Mouse (Mus musculus): Measurements from ENCODE around the gene Mob3b. TPM values are rescaled to one million over a fixed set of nuclear protein-coding genes. Genes with fewer than 3 reads are reported as not detected.

The Mob3b gene
- polyA plus RNA-seq, 1 experiment from 2014 or later, result 7.2 TPM

DNA sequence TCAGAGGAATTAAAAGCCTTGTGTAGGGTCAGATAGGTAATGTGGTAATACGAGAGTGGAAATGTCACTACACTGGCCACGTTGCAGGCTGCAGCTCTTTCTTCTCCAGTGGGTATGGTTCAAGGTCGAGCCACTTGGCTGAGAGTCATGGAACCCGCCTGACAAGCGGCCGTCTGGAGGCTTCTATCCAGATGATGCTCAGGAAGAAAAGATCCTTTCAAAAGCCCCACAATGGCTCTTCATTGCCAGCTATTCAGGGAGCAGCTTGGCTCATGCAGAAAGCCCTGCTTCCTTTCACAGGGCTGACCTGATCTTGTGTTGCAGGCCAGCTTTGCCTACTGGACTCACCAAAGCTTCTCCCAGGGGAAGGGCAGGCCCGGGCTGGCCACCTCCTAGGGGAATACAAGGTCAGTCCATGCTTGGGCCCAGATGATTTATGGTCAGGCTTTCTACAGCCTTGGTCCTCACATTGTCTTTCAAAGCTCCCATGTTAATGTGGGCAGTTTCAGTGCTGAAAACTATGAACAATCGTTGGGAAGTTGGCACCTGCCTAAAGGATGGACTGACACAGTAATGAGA lies 176.7 kb downstream of the Mob3b start:
- no peaks in the 10 kb centered on the region for H3K9me3 ChIP-seq
- H3K4me1 ChIP-seq, result peaks cover 19% of the 10 kb centered on the region
- 78% methylated on average over 8 of the region's 8 CpGs for WGBS

DNA sequence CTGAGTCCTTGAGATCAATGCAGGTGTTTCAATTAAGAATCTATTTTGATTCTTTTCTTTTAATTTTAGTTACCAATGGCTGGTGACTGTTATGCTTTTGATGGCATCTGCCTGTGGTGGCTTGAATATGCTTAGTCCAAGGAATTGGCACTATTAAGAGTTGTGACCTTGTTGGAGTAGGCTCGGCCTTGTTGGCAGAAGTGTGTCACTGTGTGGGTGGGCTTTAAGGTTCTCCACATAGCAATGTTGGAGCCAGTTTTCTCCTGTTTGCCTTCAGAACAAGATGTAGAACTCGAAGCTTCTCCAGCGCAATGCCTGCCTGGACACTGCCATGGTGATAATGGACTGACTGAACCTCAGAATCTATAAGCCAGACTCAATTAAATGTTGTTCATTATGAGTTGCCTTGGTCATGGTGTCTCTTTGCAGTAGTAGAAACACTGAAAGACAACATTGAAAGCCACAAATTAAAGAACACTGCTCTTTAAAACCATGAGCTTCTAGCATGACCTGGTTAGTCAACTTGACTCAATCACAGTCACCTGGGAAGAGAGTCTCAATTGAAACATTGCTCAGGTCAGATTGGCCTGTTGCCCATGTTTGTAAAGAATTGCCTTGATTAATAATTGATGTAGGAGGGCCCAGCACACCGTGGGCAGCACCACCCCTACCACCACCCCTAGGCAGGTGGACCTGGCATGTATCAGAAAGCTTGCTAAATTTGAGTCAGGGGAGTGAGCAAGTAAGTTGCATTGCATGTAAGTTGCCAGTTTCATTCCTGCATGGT lies 180.2 kb downstream of the Mob3b start:
- no peak for DNase-seq (ENCODE audit: low spot score)
- no peak overlapping the region for H3K27ac ChIP-seq

More for the DNA sequence above, 176.7 kb downstream of the Mob3b start:
- Histone ChIP-seq H3K27ac (no peak overlapping the region), H3K4me3 (no peak overlapping the region), H3K27me3 (ENCODE audit: insufficient read depth, poor library complexity, severe bottlenecking) (no peaks in the 10 kb centered on the region), H3K36me3 (no peaks in the 10 kb centered on the region)
- DNase-seq (ENCODE audit: low spot score), result no peak

DNA sequence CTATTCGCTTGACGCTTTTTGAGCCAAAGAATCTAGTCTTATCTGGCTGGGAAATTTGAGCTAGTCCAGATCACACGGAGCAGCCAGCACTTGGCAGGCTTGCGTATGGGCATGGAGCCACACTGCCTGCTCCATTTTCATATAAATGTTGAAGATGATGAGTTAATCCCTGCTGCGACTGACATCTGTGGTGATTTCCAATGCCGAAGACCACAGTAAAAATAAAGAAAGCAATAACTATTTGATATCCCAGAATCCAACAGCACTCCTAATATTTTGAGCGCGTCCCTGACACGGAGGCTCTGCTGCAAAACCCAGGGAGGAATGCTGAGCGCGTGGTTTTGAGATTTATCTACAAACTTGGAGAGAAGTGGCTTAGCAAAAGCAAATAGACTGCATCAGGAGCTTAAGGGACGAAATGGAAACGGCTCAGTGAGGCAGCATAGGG lies 180.9 kb downstream of the Mob3b start:
- WGBS, result 75% methylated on average over 13 of the region's 13 CpGs
- H3K27ac ChIP-seq, result no peak overlapping the region
- H3K27me3 ChIP-seq (ENCODE audit: insufficient read depth, poor library complexity, severe bottlenecking), result no peaks in the 10 kb centered on the region
- H3K4me1 ChIP-seq, result peaks cover 5% of the 10 kb centered on the region
- no peaks in the 10 kb centered on the region for H3K9me3 ChIP-seq
- DNase-seq (ENCODE audit: low spot score), result no peak
- no peaks in the 10 kb centered on the region for H3K36me3 ChIP-seq
- H3K4me3 ChIP-seq, result no peak overlapping the region

More for the DNA sequence above, 180.2 kb downstream of the Mob3b start:
- no peaks in the 10 kb centered on the region for H3K9me3 ChIP-seq
- H3K4me1 ChIP-seq, result peaks cover 12% of the 10 kb centered on the region
- no peaks in the 10 kb centered on the region for H3K36me3 ChIP-seq
- WGBS, result 88% methylated on average over 4 of the region's 4 CpGs
- H3K27me3 ChIP-seq (ENCODE audit: insufficient read depth, poor library complexity, severe bottlenecking), result no peaks in the 10 kb centered on the region
- no peak overlapping the region for H3K4me3 ChIP-seq

DNA sequence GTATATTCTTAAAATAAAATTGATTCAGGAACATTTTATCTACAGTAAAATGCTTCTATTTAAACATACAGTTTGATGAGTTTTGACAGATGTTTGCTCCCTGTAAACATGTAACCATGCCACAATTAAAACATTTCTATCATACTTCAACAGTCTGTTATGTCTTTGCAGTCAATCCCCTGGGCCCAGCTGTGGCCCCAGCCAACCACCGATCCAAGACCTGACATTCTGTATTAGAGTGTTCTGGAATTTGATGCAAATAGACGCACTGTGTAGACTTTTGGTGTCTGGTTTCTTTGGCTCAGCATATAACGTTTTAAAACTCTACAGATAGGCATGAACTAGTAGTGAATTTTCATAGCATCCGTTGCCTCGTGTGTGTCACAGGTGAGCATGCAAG lies 182.5 kb downstream of the Mob3b start:
- no peak for DNase-seq (ENCODE audit: low spot score)
- Histone ChIP-seq H3K27ac (no peak overlapping the region), H3K9me3 (no peaks in the 10 kb centered on the region), H3K36me3 (no peaks in the 10 kb centered on the region), H3K4me3 (no peak overlapping the region), H3K4me1 (no peaks in the 10 kb centered on the region), H3K27me3 (ENCODE audit: insufficient read depth, poor library complexity, severe bottlenecking) (no peaks in the 10 kb centered on the region)
- 84% methylated on average over 5 of the region's 5 CpGs for whole genome bisulfite sequencing

DNA sequence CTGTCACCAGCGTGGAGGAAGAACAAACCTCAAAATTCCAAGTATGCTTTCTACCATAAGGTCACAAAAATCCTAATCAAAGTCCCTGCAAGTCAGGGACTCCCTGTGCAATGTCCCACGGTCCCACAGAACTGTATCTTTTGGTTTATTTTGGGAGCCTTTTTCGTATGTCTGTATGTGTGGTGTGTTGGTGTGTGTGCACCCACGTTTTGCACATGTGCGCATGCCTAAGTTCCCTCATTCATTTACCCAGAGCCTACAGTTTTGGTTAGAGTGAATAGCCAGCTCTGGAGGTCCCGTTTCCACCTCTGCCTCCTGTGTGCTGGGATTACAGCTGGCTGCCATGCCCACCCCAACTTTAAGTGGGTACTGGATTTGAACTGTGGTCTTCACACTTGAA lies 189.7 kb downstream of the Mob3b start:
- DNase-seq (ENCODE audit: low spot score), result peak; percentile 20
- 82% methylated on average over 6 of the region's 6 CpGs for WGBS
- Histone ChIP-seq H3K4me1 (0 out of 2 replicates have a peak, but pooled peaks cover under 1% of the 10 kb centered on the region), H3K36me3 (no peaks in the 10 kb centered on the region), H3K27ac (no peak overlapping the region), H3K4me3 (no peak overlapping the region), H3K27me3 (ENCODE audit: insufficient read depth, poor library complexity, severe bottlenecking) (no peaks in the 10 kb centered on the region), H3K9me3 (no peaks in the 10 kb centered on the region)

DNA sequence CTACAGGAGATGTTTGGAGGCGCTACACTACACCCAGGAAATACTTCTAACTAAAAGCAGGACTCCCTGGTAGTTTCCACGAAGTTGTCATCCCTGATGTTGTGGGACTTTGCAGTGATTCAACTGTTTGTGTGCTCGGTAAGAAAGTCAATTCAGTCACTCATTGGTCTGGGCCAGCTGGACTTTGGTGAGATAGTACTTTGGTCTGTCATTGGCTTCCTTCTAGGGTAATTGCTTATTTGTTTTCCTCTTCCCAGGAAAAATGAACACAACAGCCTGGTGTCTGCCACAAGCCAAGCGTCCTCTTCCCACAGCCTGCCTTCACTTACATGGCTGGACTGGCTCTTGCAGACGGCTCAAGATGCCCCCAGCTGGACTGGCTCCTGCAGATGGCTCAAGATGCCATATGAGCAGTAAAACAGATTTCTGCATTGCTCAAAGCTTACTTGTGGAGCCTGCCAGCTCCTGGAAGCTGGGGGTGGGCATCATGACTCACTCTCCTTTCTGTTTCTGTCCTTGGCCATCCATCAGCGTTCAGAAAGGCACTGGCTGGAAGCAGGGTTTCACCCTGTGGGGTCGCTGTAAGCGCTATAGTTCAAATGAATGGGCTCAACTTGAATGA lies 190.8 kb downstream of the Mob3b start:
- 70% methylated on average over 8 of the region's 8 CpGs for WGBS
- Histone ChIP-seq H3K27ac (no peak overlapping the region), H3K27me3 (ENCODE audit: insufficient read depth, poor library complexity, severe bottlenecking) (no peaks in the 10 kb centered on the region), H3K9me3 (no peaks in the 10 kb centered on the region), H3K4me1 (0 out of 2 replicates have a peak, but pooled peaks cover 2% of the 10 kb centered on the region), H3K36me3 (no peaks in the 10 kb centered on the region), H3K4me3 (no peak overlapping the region)
- peak; percentile 67 for DNase-seq (ENCODE audit: low spot score)

DNA sequence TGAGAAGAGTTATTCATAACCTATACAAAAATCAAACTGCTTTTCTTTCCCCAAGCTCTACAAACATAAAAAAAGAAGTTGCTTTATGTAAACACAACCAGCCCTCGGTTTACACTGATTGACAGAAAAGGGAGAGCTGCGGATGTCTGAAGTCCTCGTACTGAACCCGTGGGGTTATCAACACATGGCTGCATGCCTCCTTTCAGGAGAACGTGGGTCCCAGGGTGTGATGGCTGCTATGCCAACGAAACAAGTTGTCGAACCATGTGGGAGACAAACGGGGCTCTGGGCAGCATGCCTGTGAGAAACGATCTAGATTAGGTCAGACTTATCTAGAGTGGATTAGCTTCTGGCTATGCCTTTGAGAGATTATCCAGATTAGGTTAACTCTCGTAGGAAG lies 192.4 kb downstream of the Mob3b start:
- Histone ChIP-seq H3K4me3 (no peak overlapping the region), H3K27me3 (ENCODE audit: insufficient read depth, poor library complexity, severe bottlenecking) (no peaks in the 10 kb centered on the region), H3K4me1 (0 out of 2 replicates have a peak, but pooled peaks cover 2% of the 10 kb centered on the region), H3K9me3 (no peaks in the 10 kb centered on the region), H3K36me3 (no peaks in the 10 kb centered on the region), H3K27ac (no peak overlapping the region)
- 39% methylated on average over 10 of the region's 10 CpGs for WGBS
- DNase-seq (ENCODE audit: low spot score), result no peak

DNA sequence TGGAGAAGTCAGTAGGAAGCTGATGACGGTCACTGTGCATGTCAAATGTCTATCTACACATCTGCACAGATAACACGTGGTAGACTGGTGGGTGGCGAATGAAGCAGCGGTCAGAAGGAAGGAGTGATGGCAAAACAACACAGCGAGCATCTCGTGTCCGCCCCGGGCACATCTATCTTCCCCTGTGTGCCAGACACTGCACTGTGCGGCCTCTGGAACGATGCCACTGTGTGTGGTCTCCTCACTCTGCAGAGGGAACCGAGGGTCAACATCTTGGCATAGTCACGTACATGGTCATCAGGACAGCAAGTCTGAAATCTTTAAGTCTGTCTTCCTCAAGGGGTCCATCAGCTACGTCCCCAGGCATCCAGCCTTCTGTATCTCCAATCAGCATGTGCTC lies 193.3 kb downstream of the Mob3b start:
- H3K9me3 ChIP-seq, result no peaks in the 10 kb centered on the region
- no peak overlapping the region for H3K4me3 ChIP-seq
- no peaks in the 10 kb centered on the region for H3K27me3 ChIP-seq (ENCODE audit: insufficient read depth, poor library complexity, severe bottlenecking)
- DNase-seq (ENCODE audit: low spot score), result no peak
- 70% methylated on average over 13 of the region's 13 CpGs for whole genome bisulfite sequencing
- H3K36me3 ChIP-seq, result no peaks in the 10 kb centered on the region
- no peak overlapping the region for H3K27ac ChIP-seq
- 0 out of 2 replicates have a peak, but pooled peaks cover 2% of the 10 kb centered on the region for H3K4me1 ChIP-seq

DNA sequence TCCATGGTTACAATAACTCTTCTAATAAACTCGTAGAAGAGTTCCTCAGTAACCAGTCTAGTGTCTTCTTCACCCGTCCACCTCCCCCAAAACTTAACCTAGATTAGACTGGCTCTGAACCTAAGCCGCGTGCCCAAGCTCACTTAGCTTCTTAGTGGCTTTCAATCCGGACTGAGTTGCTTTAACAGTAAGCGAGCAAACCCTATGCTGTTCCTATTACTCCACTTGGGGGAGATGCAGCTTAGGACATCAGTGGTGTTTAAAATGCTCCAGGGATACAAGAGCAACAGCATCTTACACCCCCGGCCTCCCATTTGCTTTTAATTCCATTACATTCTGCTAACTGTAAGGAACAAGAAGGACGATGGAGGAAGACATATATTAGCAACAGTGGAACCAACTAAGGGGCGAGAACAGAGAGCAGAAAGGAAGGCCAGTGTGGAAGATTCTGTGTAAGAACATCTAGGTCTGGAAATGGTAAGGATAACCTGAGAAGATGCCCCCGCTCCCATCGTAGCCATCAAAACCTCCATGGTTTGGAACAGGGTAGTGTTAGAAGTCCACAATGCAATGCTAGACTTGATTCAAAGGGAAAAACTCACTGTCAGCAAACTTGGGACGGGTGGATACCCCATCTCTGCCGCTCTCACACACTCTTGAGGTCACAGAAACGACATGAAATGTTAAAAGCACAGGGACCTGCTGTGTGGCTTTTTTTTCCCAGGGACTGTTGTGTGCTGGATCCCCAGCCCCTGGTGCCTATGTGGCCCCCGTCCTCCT lies 196.3 kb downstream of the Mob3b start:
- H3K27me3 ChIP-seq (ENCODE audit: insufficient read depth, poor library complexity, severe bottlenecking), result no peaks in the 10 kb centered on the region
- 0 out of 2 replicates have a peak, but pooled peaks cover 2% of the 10 kb centered on the region for H3K4me1 ChIP-seq
- no peaks in the 10 kb centered on the region for H3K36me3 ChIP-seq
- no peaks in the 10 kb centered on the region for H3K9me3 ChIP-seq
- no peak for DNase-seq (ENCODE audit: low spot score)
- no peak overlapping the region for H3K27ac ChIP-seq
- 65% methylated on average over 15 of the region's 15 CpGs for WGBS
- H3K4me3 ChIP-seq, result no peak overlapping the region

DNA sequence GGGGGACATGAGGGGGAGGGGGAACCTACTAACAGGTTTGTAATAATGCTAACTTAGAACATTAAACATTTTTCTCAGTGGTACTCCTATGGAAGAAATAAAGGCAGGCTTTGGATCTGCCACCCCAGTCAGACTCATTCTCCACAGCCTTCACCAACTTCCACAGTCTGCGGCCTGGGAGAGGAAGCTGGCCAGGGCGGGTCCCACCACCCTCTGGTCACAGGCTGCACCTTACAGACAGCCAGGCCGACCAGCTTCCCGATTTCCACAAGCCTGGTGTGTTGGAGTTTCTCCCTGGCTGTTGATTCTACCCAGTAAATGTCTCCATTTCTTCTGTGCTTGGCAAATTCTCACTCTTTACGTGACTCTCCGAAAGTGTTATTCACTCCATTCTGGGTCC lies 197.8 kb downstream of the Mob3b start:
- DNase-seq (ENCODE audit: low spot score), result no peak
- H3K4me1 ChIP-seq, result 0 out of 2 replicates have a peak, but pooled peaks cover 2% of the 10 kb centered on the region
- H3K9me3 ChIP-seq, result no peaks in the 10 kb centered on the region
- no peak overlapping the region for H3K4me3 ChIP-seq
- no peaks in the 10 kb centered on the region for H3K27me3 ChIP-seq (ENCODE audit: insufficient read depth, poor library complexity, severe bottlenecking)
- no peaks in the 10 kb centered on the region for H3K36me3 ChIP-seq
- no peak overlapping the region for H3K27ac ChIP-seq
- WGBS, result 78% methylated on average over 6 of the region's 6 CpGs

DNA sequence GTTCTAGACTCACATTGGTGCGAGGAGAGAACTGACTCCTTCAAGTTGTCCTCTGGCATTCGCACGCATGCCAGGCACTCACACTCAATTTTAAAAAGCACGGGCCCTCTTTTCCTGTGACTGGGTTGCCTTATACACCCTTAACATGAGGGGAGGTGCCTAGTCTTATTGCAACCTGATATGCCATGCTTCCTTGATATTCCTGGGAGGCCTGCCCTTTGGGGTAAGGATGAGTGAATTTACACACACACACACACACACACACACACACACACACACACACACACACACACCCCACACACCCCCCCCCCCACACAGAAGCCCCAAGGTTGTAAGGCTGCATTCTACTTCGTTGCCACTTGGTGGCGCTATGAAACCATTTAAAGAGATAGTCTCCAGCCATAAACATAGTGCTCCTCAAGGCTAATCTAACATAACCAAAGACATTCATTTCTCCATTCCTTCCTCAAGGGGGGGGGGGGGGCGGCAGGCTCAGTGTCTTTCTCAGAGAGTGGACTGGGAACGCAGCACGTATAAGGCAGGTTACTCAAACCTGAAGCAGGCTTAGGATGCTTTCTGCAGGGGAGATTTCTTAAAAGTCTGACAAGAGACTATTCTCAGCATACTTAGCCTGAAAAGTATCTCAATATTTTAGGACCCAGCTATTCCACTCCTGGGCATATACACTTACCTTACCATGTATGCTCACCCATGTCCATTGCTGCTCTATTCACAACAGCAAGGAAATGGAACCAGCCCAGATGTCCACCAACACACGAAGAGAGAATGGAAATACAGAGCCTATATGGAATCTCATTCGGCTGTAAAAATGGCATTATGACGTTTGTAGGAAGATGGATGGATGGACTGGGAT lies 198.9 kb downstream of the Mob3b start:
- Histone ChIP-seq H3K36me3 (no peaks in the 10 kb centered on the region), H3K27me3 (ENCODE audit: insufficient read depth, poor library complexity, severe bottlenecking) (no peaks in the 10 kb centered on the region), H3K9me3 (no peaks in the 10 kb centered on the region), H3K27ac (no peak overlapping the region), H3K4me1 (0 out of 2 replicates have a peak, but pooled peaks cover 2% of the 10 kb centered on the region), H3K4me3 (no peak overlapping the region)
- 47% methylated on average over 12 of the region's 12 CpGs for WGBS
- DNase-seq (ENCODE audit: low spot score), result peak; percentile 80

DNA sequence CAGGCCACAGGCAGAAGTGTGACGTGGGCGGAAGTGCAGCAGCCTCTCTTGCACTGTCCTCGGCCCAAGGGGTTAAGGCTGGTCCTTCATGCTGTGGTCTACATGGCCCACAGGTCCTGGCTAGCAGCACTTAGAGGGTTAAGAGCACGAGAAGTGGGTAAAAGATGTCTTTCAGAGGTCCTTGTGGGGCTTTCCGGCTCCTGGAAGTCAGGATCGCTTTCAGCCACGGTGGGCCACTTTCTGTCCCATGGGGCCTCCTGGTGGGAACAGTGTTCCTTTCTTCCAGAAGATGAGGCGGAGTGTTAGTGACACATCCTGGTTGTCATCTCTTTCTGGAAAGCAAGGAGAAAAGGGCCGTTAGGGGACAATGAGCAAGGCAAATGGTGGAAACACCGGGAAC lies 203.6 kb downstream of the Mob3b start:
- no peaks in the 10 kb centered on the region for H3K4me1 ChIP-seq
- no peak overlapping the region for H3K4me3 ChIP-seq
- H3K27ac ChIP-seq, result no peak overlapping the region
- H3K36me3 ChIP-seq, result no peaks in the 10 kb centered on the region
- WGBS, result 72% methylated on average over 10 of the region's 10 CpGs
- no peaks in the 10 kb centered on the region for H3K9me3 ChIP-seq
- no peaks in the 10 kb centered on the region for H3K27me3 ChIP-seq (ENCODE audit: insufficient read depth, poor library complexity, severe bottlenecking)
- DNase-seq (ENCODE audit: low spot score), result peak; percentile 56

All from heart, embryonic 10.5 days (tissue).